Mouse (Mus musculus) MN1 (cell line): ENCODE data around the gene Tmprss11d.
"Not testable (repeated sequence)": the region's sequence is repeated elsewhere in the genome, so short reads cannot be mapped to it uniquely, and the experiment has no call there.

Experiments used
- DNase-seq: peaks from one replicate; pipeline ENCODE4 v3.0.0-alpha.2; 2016; ENCODE audit warnings: low spot score

The Tmprss11d gene

GRCm38 (mm10) chr5:86373320-86373719 lies at the start of gene Tmprss11d:
Gene Tmprss11d, minus strand, starts transcription at chr5:86373420.
- DNase-seq = no peak

GRCm38 (mm10) chr5:86421323-86422028 lies 48.3 kb upstream of the Tmprss11d start:
- no peak for DNase-seq

- no peak for DNase-seq
Measured at GRCm38 (mm10) chr5:86419494-86419893, 46.3 kb upstream of the Tmprss11d start.

GRCm38 (mm10) chr5:86414280-86414679 lies 41.1 kb upstream of the Tmprss11d start:
- no peak for DNase-seq

GRCm38 (mm10) chr5:86410815-86411214 lies 37.6 kb upstream of the Tmprss11d start:
- DNase-seq = peak; percentile 16

- DNase-seq = no peak
Measured at GRCm38 (mm10) chr5:86407941-86408340, 34.7 kb upstream of the Tmprss11d start.

GRCm38 (mm10) chr5:86407191-86407590 lies 34.0 kb upstream of the Tmprss11d start:
- no peak for DNase-seq

GRCm38 (mm10) chr5:86359412-86359985 lies 13.7 kb downstream of the Tmprss11d start:
- no peak for DNase-seq

- peak; percentile 6 for DNase-seq
Measured at GRCm38 (mm10) chr5:86352966-86353365, 20.3 kb downstream of the Tmprss11d start.

GRCm38 (mm10) chr5:86318018-86318956 lies 54.9 kb downstream of the Tmprss11d start:
- not testable (repeated sequence) for DNase-seq

GRCm38 (mm10) chr5:86306116-86306515 lies 67.1 kb downstream of the Tmprss11d start:
- no peak for DNase-seq

GRCm38 (mm10) chr5:86303877-86304276 lies 69.3 kb downstream of the Tmprss11d start:
- no peak for DNase-seq

- no peak for DNase-seq
Measured at GRCm38 (mm10) chr5:86289208-86289607, 84.0 kb downstream of the Tmprss11d start, which contains the start of gene Tmprss11c. Gene Tmprss11c, minus strand, starts transcription at chr5:86289308.
